Mouse (Mus musculus) erythroid progenitor cell, adult 5-6 weeks (primary cell): ENCODE data around the gene Lrp4. TPM values are rescaled to one million over a fixed set of nuclear protein-coding genes. Genes with fewer than 3 reads are reported as not detected.

Source experiments
- ATAC-seq: replicated peaks from 2 replicates; pipeline ENCODE4 v1.8.0; 2016; ENCODE audit warnings: moderate number of reproducible peaks, mild to moderate bottlenecking, moderate TSS enrichment, inconsistent platforms; ENCODE audit not compliant: poor library complexity, low FRiP score, severe bottlenecking
- total RNA-seq, 2 experiments: library from RNA; stranded (forward) in 1 of 2; stranded (reverse) in 1 of 2; fragments of 150-400 nt in 1 of 2; fragments of 186-747, 209-891 nt in 1 of 2; gene quantifications; 2 replicates each; pipeline versions ENCODE4 v1.2.3 to v1.2.4; 2015 to 2017; ENCODE audit warnings: low replicate concordance in 2 of 2

Gene Lrp4
- total RNA-seq, 2 experiments from 2014 or later = 0.42 to 2.6 TPM

- no peak for ATAC-seq
Measured at GRCm38 (mm10) chr2:91452658-91453057, 4.7 kb upstream of the Lrp4 start.

GRCm38 (mm10) chr2:91453231-91454075 is 3.9 kb upstream of the Lrp4 start:
- ATAC-seq = no peak

GRCm38 (mm10) chr2:91454434-91454833 is 2.9 kb upstream of the Lrp4 start:
- no peak for ATAC-seq

GRCm38 (mm10) chr2:91455826-91456225 is 1.5 kb upstream of the Lrp4 start:
- ATAC-seq = no peak

DNA sequence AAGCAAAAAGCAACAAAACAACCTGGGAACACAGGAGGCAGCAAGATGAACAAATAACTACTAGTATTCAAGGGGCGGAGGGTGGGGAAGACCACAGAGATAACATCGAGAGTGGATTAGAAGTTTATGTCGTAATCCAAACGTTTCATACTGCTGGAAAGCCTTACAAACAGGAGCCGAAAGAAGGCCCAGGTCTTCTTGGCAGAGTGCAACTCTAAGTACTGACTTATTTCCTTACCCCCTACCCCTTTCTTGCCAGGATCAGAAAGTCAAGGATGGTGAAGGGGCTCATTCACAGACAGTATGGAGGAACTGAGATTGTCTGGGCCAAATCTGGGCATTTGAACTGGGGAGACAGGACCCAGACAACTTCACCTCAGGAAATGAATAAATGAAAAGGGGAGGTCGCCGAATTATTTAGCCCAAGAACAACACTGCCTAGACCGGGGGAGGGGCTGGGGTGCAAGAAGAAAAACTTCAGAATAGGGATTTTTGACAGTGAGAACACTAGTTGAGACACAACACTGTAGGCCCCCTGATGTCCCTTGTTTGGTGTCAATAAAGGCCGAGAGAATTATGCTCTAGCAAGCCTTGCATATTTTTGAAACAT is 715 bp upstream of the Lrp4 start:
- ATAC-seq = no peak

- ATAC-seq = no peak
Measured at GRCm38 (mm10) chr2:91457656-91458251, 443 bp downstream of the Lrp4 start.

- ATAC-seq = no peak
Measured at GRCm38 (mm10) chr2:91458252-91458672, 951 bp downstream of the Lrp4 start.

GRCm38 (mm10) chr2:91458673-91459391 is 1.5 kb downstream of the Lrp4 start:
- ATAC-seq = no peak

DNA sequence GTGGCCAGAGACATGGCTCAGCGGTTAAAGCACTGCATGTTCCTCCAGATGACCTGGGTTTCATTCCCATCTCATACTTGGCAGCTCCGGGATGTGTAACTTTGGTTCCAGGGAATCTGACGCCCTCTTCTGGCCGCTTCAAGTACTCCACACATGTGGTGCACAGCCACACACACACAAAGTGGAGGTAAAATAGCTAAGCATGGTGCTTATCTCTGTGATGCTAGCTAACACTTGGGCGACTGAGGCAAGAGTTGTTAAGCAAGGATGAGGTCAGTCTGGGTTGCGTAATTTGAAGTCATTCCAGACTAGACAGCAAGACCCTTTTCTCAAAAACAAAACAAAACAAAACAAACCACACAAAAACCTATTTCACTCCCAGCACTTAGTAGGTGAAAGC is 2.8 kb downstream of the Lrp4 start:
- no peak for ATAC-seq

- ATAC-seq = no peak
Measured at GRCm38 (mm10) chr2:91460771-91461170, 3.5 kb downstream of the Lrp4 start.

DNA sequence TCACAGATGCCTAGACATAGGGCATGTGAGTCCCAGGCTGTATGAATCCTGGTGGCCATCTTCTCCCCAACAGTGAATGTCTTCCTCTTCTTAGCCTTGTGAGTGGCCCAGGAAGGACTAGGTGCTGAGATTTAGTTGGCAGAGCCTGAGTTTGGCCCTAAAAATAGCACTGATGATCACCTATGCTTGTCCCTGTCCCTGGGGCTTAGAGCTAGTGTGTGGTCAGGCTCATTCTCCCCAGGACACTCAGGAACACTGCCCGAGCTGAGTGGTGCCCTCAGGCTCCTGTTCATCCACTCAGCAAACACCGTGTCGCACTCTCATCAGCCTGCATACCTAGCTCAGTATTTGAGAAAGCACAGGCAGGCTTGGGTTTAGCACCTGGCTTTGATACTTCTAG is 4.0 kb downstream of the Lrp4 start:
- ATAC-seq = no peak

- no peak for ATAC-seq
Measured at GRCm38 (mm10) chr2:91462196-91462595, 4.9 kb downstream of the Lrp4 start.

GRCm38 (mm10) chr2:91462681-91463080 is 5.4 kb downstream of the Lrp4 start:
- no peak for ATAC-seq

GRCm38 (mm10) chr2:91465934-91466333 is 8.6 kb downstream of the Lrp4 start:
- no peak for ATAC-seq

- ATAC-seq = no peak
Measured at GRCm38 (mm10) chr2:91467613-91468012, 10.3 kb downstream of the Lrp4 start.

DNA sequence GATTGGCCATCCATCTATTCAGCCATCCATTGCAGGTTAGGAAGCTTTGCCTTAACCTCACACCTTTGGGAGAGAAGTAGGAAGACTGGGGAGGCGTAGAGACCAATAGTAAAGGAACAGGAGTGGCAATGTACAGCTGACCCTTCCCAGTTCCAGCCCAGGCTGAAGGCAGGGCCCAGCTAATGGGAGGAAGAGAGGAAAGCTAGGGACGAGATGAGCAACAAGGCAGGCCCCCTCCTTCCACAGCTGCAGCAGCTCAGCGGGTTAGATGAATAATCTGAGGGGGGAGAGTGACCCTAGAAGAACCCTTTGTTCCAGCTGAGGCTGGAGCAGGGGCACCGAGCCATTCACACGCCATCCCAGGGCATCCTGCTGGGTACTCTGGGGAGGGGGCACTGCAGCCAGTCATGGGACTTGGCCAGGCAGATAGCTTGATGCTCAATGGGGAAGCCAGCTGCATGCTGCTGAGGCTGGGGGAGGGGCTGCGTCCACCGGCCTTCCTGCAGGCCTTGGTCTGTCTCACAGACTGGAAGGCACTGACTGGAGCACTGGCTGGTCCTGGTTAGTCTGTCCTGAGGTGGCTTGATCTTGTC is 12.8 kb downstream of the Lrp4 start:
- ATAC-seq = no peak

DNA sequence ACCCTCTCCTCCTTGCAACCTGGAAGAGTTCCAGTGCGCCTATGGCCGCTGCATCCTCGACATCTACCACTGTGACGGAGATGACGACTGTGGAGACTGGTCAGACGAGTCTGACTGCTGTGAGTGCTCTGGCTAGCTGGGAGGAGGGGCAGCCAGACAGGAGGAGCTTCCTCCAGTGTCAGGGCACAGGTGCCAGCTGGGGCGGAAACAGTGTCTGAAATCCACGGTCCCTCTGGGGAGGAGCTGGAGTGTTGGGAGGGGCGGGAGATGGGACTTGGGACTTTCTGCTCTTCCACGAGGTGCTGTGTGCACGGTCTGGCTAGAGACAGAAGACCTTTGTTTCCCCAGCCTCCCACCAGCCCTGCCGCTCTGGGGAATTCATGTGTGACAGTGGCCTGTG is 17.0 kb downstream of the Lrp4 start:
- no peak for ATAC-seq

DNA sequence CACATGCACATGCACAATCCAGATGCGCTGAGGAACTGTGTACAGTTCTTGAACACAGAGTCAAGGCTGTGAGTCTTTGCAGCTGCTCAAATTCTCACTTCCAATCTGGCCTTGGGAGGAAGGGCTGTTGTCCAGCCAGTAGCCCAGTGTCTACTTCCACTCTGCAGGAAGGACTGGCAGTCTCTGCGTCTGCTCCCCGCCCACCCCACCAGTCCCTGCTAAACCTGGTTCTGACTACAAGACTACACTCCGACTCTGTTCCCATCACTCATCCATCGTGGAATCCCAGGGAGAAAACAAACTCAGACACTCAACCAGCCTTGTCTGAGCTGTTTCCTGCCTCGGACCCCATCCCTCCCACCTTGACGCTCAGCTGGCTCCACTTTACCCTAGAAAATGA is 18.5 kb downstream of the Lrp4 start:
- ATAC-seq = no peak

- no peak for ATAC-seq
Measured at GRCm38 (mm10) chr2:91476251-91476661, 18.9 kb downstream of the Lrp4 start.

- ATAC-seq = no peak
Measured at GRCm38 (mm10) chr2:91476841-91477240, 19.5 kb downstream of the Lrp4 start.
